Mouse (Mus musculus) stomach, postnatal 0 days (tissue): ENCODE measurements around the gene Bod1l. TPM values are rescaled to one million over a fixed set of nuclear protein-coding genes. Genes with fewer than 3 reads are reported as not detected.

Source experiments
- ATAC-seq: fragments of 200-750 bp; cut with Nextera tagmentation; 2 replicates; pipeline ENCODE4 v1.8.0; 2017; ENCODE audit not compliant: low FRiP score, low TSS enrichment
- DNase-seq: peaks from one replicate; pipeline ENCODE4 v3.0.0-alpha.2; 2016; ENCODE audit warnings: low spot score
- H3K27ac ChIP-seq: fragments of 300-500 bp; sonication (generic); replicated peaks from 2 replicates; pipeline ENCODE4 v1.5.1; 2014; ENCODE audit warnings: mild to moderate bottlenecking, control low read depth
- H3K27me3 ChIP-seq: fragments of 300-500 bp; sonication (generic); 2 replicates; pipeline ENCODE4 v1.6.1; 2014; ENCODE audit warnings: low read length; ENCODE audit not compliant: control insufficient read depth, insufficient read depth
- H3K36me3 ChIP-seq: fragments of 300-500 bp; sonication (generic); 2 replicates; pipeline ENCODE4 v1.6.1; 2014; ENCODE audit warnings: low read length, mixed read lengths; ENCODE audit not compliant: control insufficient read depth, insufficient read depth
- H3K4me1 ChIP-seq: fragments of 300-500 bp; sonication (generic); replicated peaks from 2 replicates; pipeline ENCODE4 v1.6.1; 2014; ENCODE audit warnings: antibody characterized with exemption; ENCODE audit not compliant: control insufficient read depth, insufficient read depth
- H3K4me2 ChIP-seq: fragments of 300-500 bp; sonication (generic); replicated peaks from 2 replicates; pipeline ENCODE4 v1.6.1; 2014; ENCODE audit warnings: low read depth, mild to moderate bottlenecking, control low read depth, moderate library complexity
- H3K4me3 ChIP-seq: fragments of 300-500 bp; sonication (generic); 2 replicates; pipeline ENCODE4 v1.5.1; 2014; ENCODE audit warnings: low read depth, low read length, control low read depth
- H3K9ac ChIP-seq: fragments of 300-500 bp; sonication (generic); 2 replicates; pipeline ENCODE4 v1.6.1; 2014; ENCODE audit warnings: mild to moderate bottlenecking, low read length, control low read depth, mixed read lengths
- H3K9me3 ChIP-seq: fragments of 300-500 bp; sonication (generic); 2 replicates; pipeline ENCODE4 v1.6.1; 2016; ENCODE audit warnings: low read length; ENCODE audit not compliant: control insufficient read depth
- CTCF ChIP-seq: IDR thresholded peaks from 2 replicates; pipeline ENCODE4 v1.5.1; 2016; ENCODE audit warnings: antibody characterized with exemption, low read depth, mild to moderate bottlenecking, moderate library complexity
- EP300 ChIP-seq: optimal IDR thresholded peaks from 2 replicates; pipeline ENCODE3; 2016; ENCODE audit warnings: antibody characterized with exemption
- WGBS: fragments of 180-500 bp; shearing (Covaris S2); extraction: QIAGEN DNeasy Blood & Tissue Kit; methylation state at CpG from one replicate; pipeline ENCODE4 v1.1.7; 2014; 5-methylcytosine and 5-hydroxymethylcytosine counted together
- polyA plus RNA-seq: library from polyadenylated mRNA; unstranded; fragments of >200 nt; fragmentation: Nextera tagmentation; extraction: Ambion mirVana; gene quantifications from 2 replicates; pipeline ENCODE4 v1.2.1, GENCODE M21; 2015

The Bod1l gene
- polyA plus RNA-seq, 1 experiment from 2014 or later: 11.3 TPM

- no peak overlapping the region for H3K9ac ChIP-seq
- no peak overlapping the region for H3K4me3 ChIP-seq
- peaks cover 8% of the 10 kb centered on the region; the same call in 1 of the 2 replicates for H3K36me3 ChIP-seq
- no peaks in the 10 kb centered on the region for H3K9me3 ChIP-seq
- no peak for TF ChIP-seq EP300
- no peak for TF ChIP-seq CTCF
- H3K27me3 ChIP-seq: no peaks in the 10 kb centered on the region
- no peak overlapping the region for H3K4me2 ChIP-seq
- 88% methylated on average over 2 of the region's 2 CpGs for WGBS
- DNase-seq: no peak
- ATAC-seq: no peak
- no peaks in the 10 kb centered on the region for H3K4me1 ChIP-seq
- no peak overlapping the region for H3K27ac ChIP-seq
These were observed 42.5 kb downstream of the Bod1l start for GRCm38 (mm10) chr5:41801622-41802021.

GRCm38 (mm10) chr5:41794434-41794833 lies 49.7 kb downstream of the Bod1l start:
- no peak overlapping the region for H3K9ac ChIP-seq
- ATAC-seq: no peak
- H3K27ac ChIP-seq: no peak overlapping the region
- no peaks in the 10 kb centered on the region for H3K27me3 ChIP-seq
- TF ChIP-seq EP300: no peak
- no peak for TF ChIP-seq CTCF
- H3K9me3 ChIP-seq: no peaks in the 10 kb centered on the region
- H3K4me3 ChIP-seq: no peak overlapping the region
- H3K36me3 ChIP-seq: peaks cover 27% of the 10 kb centered on the region
- no peak for DNase-seq
- H3K4me1 ChIP-seq: no peaks in the 10 kb centered on the region
- no peak overlapping the region for H3K4me2 ChIP-seq

GRCm38 (mm10) chr5:41790517-41790916 lies 53.6 kb downstream of the Bod1l start:
- Histone ChIP-seq H3K4me1 (no peaks in the 10 kb centered on the region), H3K36me3 (peaks cover 26% of the 10 kb centered on the region), H3K4me3 (no peak overlapping the region), H3K27me3 (no peaks in the 10 kb centered on the region), H3K4me2 (no peak overlapping the region), H3K9ac (no peak overlapping the region), H3K27ac (no peak overlapping the region), H3K9me3 (no peaks in the 10 kb centered on the region)
- no peak for TF ChIP-seq EP300
- no peak for TF ChIP-seq CTCF
- no peak for ATAC-seq
- WGBS: 84% methylated on average over 2 of the region's 2 CpGs
- no peak for DNase-seq

- no peak for ATAC-seq
- 73% methylated on average over 6 of the region's 6 CpGs for WGBS
- Histone ChIP-seq H3K9me3 (no peaks in the 10 kb centered on the region), H3K4me1 (no peaks in the 10 kb centered on the region), H3K36me3 (peaks cover 21% of the 10 kb centered on the region), H3K4me3 (no peak overlapping the region), H3K4me2 (no peak overlapping the region), H3K27ac (no peak overlapping the region), H3K9ac (no peak overlapping the region), H3K27me3 (no peaks in the 10 kb centered on the region)
- no peak for DNase-seq
- TF ChIP-seq CTCF: no peak
- TF ChIP-seq EP300: no peak
These were observed 55.2 kb downstream of the Bod1l start for GRCm38 (mm10) chr5:41788877-41789276.

GRCm38 (mm10) chr5:41781890-41782289 lies 62.2 kb downstream of the Bod1l start:
- no peak for DNase-seq
- WGBS: 88% methylated on average over 5 of the region's 5 CpGs

GRCm38 (mm10) chr5:41780026-41780425 lies 64.1 kb downstream of the Bod1l start:
- TF ChIP-seq CTCF (no peak), EP300 (no peak)
- no peaks in the 10 kb centered on the region for H3K4me1 ChIP-seq
- H3K36me3 ChIP-seq: no peaks in the 10 kb centered on the region
- no peak overlapping the region for H3K9ac ChIP-seq
- DNase-seq (no peak), ATAC-seq (no peak)
- H3K9me3 ChIP-seq: no peaks in the 10 kb centered on the region
- no peak overlapping the region for H3K4me2 ChIP-seq
- H3K27me3 ChIP-seq: no peaks in the 10 kb centered on the region
- H3K4me3 ChIP-seq: no peak overlapping the region
- WGBS: 63% methylated on average over 3 of the region's 3 CpGs
- H3K27ac ChIP-seq: no peak overlapping the region

More at GRCm38 (mm10) chr5:41781890-41782289, 62.2 kb downstream of the Bod1l start:
- TF ChIP-seq EP300 (no peak), CTCF (no peak)
- Histone ChIP-seq H3K27me3 (no peaks in the 10 kb centered on the region), H3K4me1 (no peaks in the 10 kb centered on the region), H3K36me3 (peaks cover 3% of the 10 kb centered on the region; the same call in 1 of the 2 replicates), H3K4me3 (no peak overlapping the region), H3K9me3 (no peaks in the 10 kb centered on the region), H3K27ac (no peak overlapping the region), H3K9ac (no peak overlapping the region), H3K4me2 (no peak overlapping the region)
- ATAC-seq: no peak
